Mouse (Mus musculus): ENCODE results near the gene Eps8. TPM values are rescaled to one million over a fixed set of nuclear protein-coding genes. Genes with fewer than 3 reads are reported as not detected.

Eps8 gene
- polyA plus RNA-seq, 1 experiment from 2014 or later: 29.2 TPM

- H3K27ac ChIP-seq: no peak overlapping the region
- no peaks in the 10 kb centered on the region for H3K36me3 ChIP-seq
- WGBS: 62% methylated on average over 2 of the region's 2 CpGs
- ATAC-seq (ENCODE audit: low FRiP score, low read depth): no peak
- H3K27me3 ChIP-seq: peaks cover 23% of the 10 kb centered on the region
- H3K4me2 ChIP-seq (replicated peaks): no peak overlapping the region
- no peak overlapping the region for H3K9ac ChIP-seq
- peaks cover 2% of the 10 kb centered on the region; the same call in 1 of the 2 replicates for H3K9me3 ChIP-seq
- no peak overlapping the region for H3K4me3 ChIP-seq
- peaks cover 40% of the 10 kb centered on the region for H3K4me1 ChIP-seq
Observed at GRCm38 (mm10) chr6:137557671-137558070, 97.0 kb downstream of the Eps8 start.

GRCm38 (mm10) chr6:137557159-137557558 is 97.5 kb downstream of the Eps8 start:
- Histone ChIP-seq H3K4me2 (replicated peaks) (no peak overlapping the region), H3K4me3 (no peak overlapping the region), H3K36me3 (no peaks in the 10 kb centered on the region), H3K27me3 (peaks cover 23% of the 10 kb centered on the region), H3K9ac (no peak overlapping the region), H3K4me1 (peaks cover 40% of the 10 kb centered on the region), H3K27ac (no peak overlapping the region), H3K9me3 (peaks cover 2% of the 10 kb centered on the region; the same call in 1 of the 2 replicates)
- 88% methylated on average over 4 of the region's 4 CpGs for WGBS
- no peak for ATAC-seq (ENCODE audit: low FRiP score, low read depth)

GRCm38 (mm10) chr6:137556636-137557035 is 98.0 kb downstream of the Eps8 start:
- H3K4me3 ChIP-seq: no peak overlapping the region
- H3K27me3 ChIP-seq: peaks cover 23% of the 10 kb centered on the region
- H3K9ac ChIP-seq: no peak overlapping the region
- H3K36me3 ChIP-seq: no peaks in the 10 kb centered on the region
- H3K4me2 ChIP-seq (replicated peaks): no peak overlapping the region
- no peak for ATAC-seq (ENCODE audit: low FRiP score, low read depth)
- H3K4me1 ChIP-seq: peaks cover 41% of the 10 kb centered on the region
- H3K9me3 ChIP-seq: peaks cover 2% of the 10 kb centered on the region; the same call in 1 of the 2 replicates
- H3K27ac ChIP-seq: no peak overlapping the region
- 94% methylated on average over 5 of the region's 5 CpGs for WGBS

GRCm38 (mm10) chr6:137550181-137550580 is 104.5 kb downstream of the Eps8 start:
- no peak; the same call in 1 of the 2 replicates for ATAC-seq (ENCODE audit: low FRiP score, low read depth)
- Histone ChIP-seq H3K27ac (no peak overlapping the region), H3K4me3 (no peak overlapping the region), H3K36me3 (no peaks in the 10 kb centered on the region), H3K27me3 (peaks cover 43% of the 10 kb centered on the region; the same call in 1 of the 2 replicates), H3K9me3 (peaks cover 2% of the 10 kb centered on the region; the same call in 1 of the 2 replicates), H3K4me1 (peaks cover 31% of the 10 kb centered on the region), H3K4me2 (replicated peaks) (no peak overlapping the region), H3K9ac (no peak overlapping the region)
- 46% methylated on average over 8 of the region's 8 CpGs for WGBS

- Histone ChIP-seq H3K4me1 (peaks cover 28% of the 10 kb centered on the region), H3K4me2 (replicated peaks) (no peak overlapping the region), H3K9ac (no peak overlapping the region), H3K36me3 (no peaks in the 10 kb centered on the region), H3K4me3 (no peak overlapping the region), H3K9me3 (peaks cover 2% of the 10 kb centered on the region; the same call in 1 of the 2 replicates), H3K27me3 (peaks cover 41% of the 10 kb centered on the region; the same call in 1 of the 2 replicates), H3K27ac (no peak overlapping the region)
- 78% methylated on average over 5 of the region's 5 CpGs for WGBS
- no peak for ATAC-seq (ENCODE audit: low FRiP score, low read depth)
Observed at GRCm38 (mm10) chr6:137548613-137549012, 106.1 kb downstream of the Eps8 start.

- 84% methylated on average over 2 of the region's 2 CpGs for WGBS
- H3K9ac ChIP-seq: no peak overlapping the region
Observed at GRCm38 (mm10) chr6:137547555-137547954, 107.1 kb downstream of the Eps8 start.

GRCm38 (mm10) chr6:137546101-137546500 is 108.6 kb downstream of the Eps8 start:
- 94% methylated on average over 6 of the region's 6 CpGs for WGBS
- peaks cover 43% of the 10 kb centered on the region; the same call in 1 of the 2 replicates for H3K27me3 ChIP-seq
- no peak overlapping the region for H3K4me2 ChIP-seq (replicated peaks)
- no peak for ATAC-seq (ENCODE audit: low FRiP score, low read depth)
- no peak overlapping the region for H3K9ac ChIP-seq
- H3K36me3 ChIP-seq: no peaks in the 10 kb centered on the region
- no peaks in the 10 kb centered on the region for H3K9me3 ChIP-seq
- no peak overlapping the region for H3K4me3 ChIP-seq
- H3K4me1 ChIP-seq: peaks cover 46% of the 10 kb centered on the region
- H3K27ac ChIP-seq: no peak overlapping the region

More at GRCm38 (mm10) chr6:137547555-137547954, 107.1 kb downstream of the Eps8 start:
- peaks cover 41% of the 10 kb centered on the region; the same call in 1 of the 2 replicates for H3K27me3 ChIP-seq
- peaks cover 38% of the 10 kb centered on the region for H3K4me1 ChIP-seq
- ATAC-seq (ENCODE audit: low FRiP score, low read depth): no peak
- H3K4me2 ChIP-seq (replicated peaks): no peak overlapping the region
- no peaks in the 10 kb centered on the region for H3K9me3 ChIP-seq
- H3K4me3 ChIP-seq: no peak overlapping the region
- H3K36me3 ChIP-seq: no peaks in the 10 kb centered on the region
- no peak overlapping the region for H3K27ac ChIP-seq

- Histone ChIP-seq H3K9me3 (no peaks in the 10 kb centered on the region), H3K27me3 (peaks cover 46% of the 10 kb centered on the region; the same call in 1 of the 2 replicates), H3K4me2 (replicated peaks) (no peak overlapping the region), H3K36me3 (no peaks in the 10 kb centered on the region), H3K27ac (no peak overlapping the region), H3K9ac (no peak overlapping the region), H3K4me3 (no peak overlapping the region), H3K4me1 (peaks cover 42% of the 10 kb centered on the region)
- no peak for ATAC-seq (ENCODE audit: low FRiP score, low read depth)
- 93% methylated on average over 3 of the region's 3 CpGs for WGBS
Observed at GRCm38 (mm10) chr6:137545341-137545740, 109.3 kb downstream of the Eps8 start.

- H3K36me3 ChIP-seq: no peaks in the 10 kb centered on the region
- no peaks in the 10 kb centered on the region for H3K9me3 ChIP-seq
- peak overlapping the region; percentile 25 for H3K4me2 ChIP-seq (replicated peaks)
- WGBS: 13% methylated on average over 10 of the region's 10 CpGs
- no peak for ATAC-seq (ENCODE audit: low FRiP score, low read depth)
- H3K9ac ChIP-seq: no peak overlapping the region
- peaks cover 22% of the 10 kb centered on the region; the same call in 1 of the 2 replicates for H3K27me3 ChIP-seq
- H3K27ac ChIP-seq: no peak overlapping the region
- H3K4me1 ChIP-seq: peaks cover 34% of the 10 kb centered on the region
- H3K4me3 ChIP-seq: no peak overlapping the region
Observed at GRCm38 (mm10) chr6:137542231-137543152, 112.2 kb downstream of the Eps8 start.

- Histone ChIP-seq H3K27ac (no peak overlapping the region), H3K36me3 (no peaks in the 10 kb centered on the region), H3K9me3 (no peaks in the 10 kb centered on the region), H3K9ac (no peak overlapping the region), H3K4me3 (no peak overlapping the region), H3K4me2 (replicated peaks) (no peak overlapping the region), H3K27me3 (peaks cover 19% of the 10 kb centered on the region; the same call in 1 of the 2 replicates), H3K4me1 (peaks cover 34% of the 10 kb centered on the region)
- WGBS: 44% methylated on average over 17 of the region's 17 CpGs
- no peak for ATAC-seq (ENCODE audit: low FRiP score, low read depth)
Observed at GRCm38 (mm10) chr6:137541216-137542176, 113.2 kb downstream of the Eps8 start.

GRCm38 (mm10) chr6:137540800-137541199 is 113.9 kb downstream of the Eps8 start:
- peaks cover 34% of the 10 kb centered on the region for H3K4me1 ChIP-seq
- H3K36me3 ChIP-seq: peaks cover 4% of the 10 kb centered on the region
- H3K4me2 ChIP-seq (replicated peaks): no peak overlapping the region
- peaks cover 13% of the 10 kb centered on the region; the same call in 1 of the 2 replicates for H3K27me3 ChIP-seq
- no peaks in the 10 kb centered on the region for H3K9me3 ChIP-seq
- H3K4me3 ChIP-seq: no peak overlapping the region
- no peak for ATAC-seq (ENCODE audit: low FRiP score, low read depth)
- 90% methylated on average over 5 of the region's 5 CpGs for WGBS
- no peak overlapping the region for H3K27ac ChIP-seq
- no peak overlapping the region for H3K9ac ChIP-seq
